Mouse (Mus musculus): ENCODE results near the gene Wars.
"Not testable (repeated sequence)": the region's sequence is repeated elsewhere in the genome, so short reads cannot be mapped to it uniquely, and the experiment has no call there.

Gene Wars

GRCm38 (mm10) chr12:108849488-108850022, 44.4 kb downstream of the Wars start:
- no peak for TF ChIP-seq POU5F1 (IDR thresholded peaks at IDR 0.05; ENCODE audit: borderline replicate concordance, low read length)
- TF ChIP-seq CTCF (conservative IDR thresholded peaks at IDR 0.05; ENCODE audit: low read length): no peak
- TF ChIP-seq NANOG (IDR thresholded peaks at IDR 0.05; ENCODE audit: borderline replicate concordance, low read length): no peak
- Histone ChIP-seq H3K4me3 (replicated peaks; ENCODE audit: low read length) (no peak overlapping the region), H3K4me1 (replicated peaks; ENCODE audit: low read depth, low read length) (no peaks in the 10 kb centered on the region; the same call in 1 of the 2 replicates), H3K9me3 (ENCODE audit: low read length) (no peaks in the 10 kb centered on the region), H3K36me3 (ENCODE audit: insufficient read depth, low read length) (peaks cover 6% of the 10 kb centered on the region; the same call in 1 of the 2 replicates), H3K27me3 (ENCODE audit: insufficient read depth, low read length) (no peaks in the 10 kb centered on the region)

GRCm38 (mm10) chr12:108848033-108848432, 45.9 kb downstream of the Wars start:
- not testable (repeated sequence) for H3K9me3 ChIP-seq (ENCODE audit: low read length); H3K4me1 ChIP-seq (replicated peaks; ENCODE audit: low read depth, low read length); H3K36me3 ChIP-seq (ENCODE audit: insufficient read depth, low read length); H3K27me3 ChIP-seq (ENCODE audit: insufficient read depth, low read length); H3K4me3 ChIP-seq (replicated peaks; ENCODE audit: low read length)

GRCm38 (mm10) chr12:108842663-108843062, 51.3 kb downstream of the Wars start:
- TF ChIP-seq NANOG (IDR thresholded peaks at IDR 0.05; ENCODE audit: borderline replicate concordance, low read length): no peak
- TF ChIP-seq POU5F1 (IDR thresholded peaks at IDR 0.05; ENCODE audit: borderline replicate concordance, low read length): no peak
- no peak for TF ChIP-seq CTCF (conservative IDR thresholded peaks at IDR 0.05; ENCODE audit: low read length)
- Histone ChIP-seq H3K36me3 (ENCODE audit: insufficient read depth, low read length) (peaks cover 19% of the 10 kb centered on the region), H3K4me1 (replicated peaks; ENCODE audit: low read depth, low read length) (peaks cover 15% of the 10 kb centered on the region), H3K4me3 (replicated peaks; ENCODE audit: low read length) (no peak overlapping the region), H3K9me3 (ENCODE audit: low read length) (no peaks in the 10 kb centered on the region), H3K27me3 (ENCODE audit: insufficient read depth, low read length) (peaks cover under 1% of the 10 kb centered on the region; the same call in 1 of the 2 replicates)

GRCm38 (mm10) chr12:108841181-108841580, 52.8 kb downstream of the Wars start:
- Histone ChIP-seq H3K9me3 (ENCODE audit: low read length) (no peaks in the 10 kb centered on the region), H3K27me3 (ENCODE audit: insufficient read depth, low read length) (peaks cover 10% of the 10 kb centered on the region), H3K4me1 (replicated peaks; ENCODE audit: low read depth, low read length) (peaks cover 30% of the 10 kb centered on the region), H3K4me3 (replicated peaks; ENCODE audit: low read length) (no peak overlapping the region), H3K36me3 (ENCODE audit: insufficient read depth, low read length) (peaks cover 19% of the 10 kb centered on the region)
- no peak for TF ChIP-seq NANOG (IDR thresholded peaks at IDR 0.05; ENCODE audit: borderline replicate concordance, low read length)
- no peak for TF ChIP-seq POU5F1 (IDR thresholded peaks at IDR 0.05; ENCODE audit: borderline replicate concordance, low read length)
- no peak for TF ChIP-seq CTCF (conservative IDR thresholded peaks at IDR 0.05; ENCODE audit: low read length)

GRCm38 (mm10) chr12:108836722-108837121, 57.3 kb downstream of the Wars start:
- TF ChIP-seq POU5F1 (IDR thresholded peaks at IDR 0.05; ENCODE audit: borderline replicate concordance, low read length) (no peak), NANOG (IDR thresholded peaks at IDR 0.05; ENCODE audit: borderline replicate concordance, low read length) (no peak), CTCF (conservative IDR thresholded peaks at IDR 0.05; ENCODE audit: low read length) (no peak)
- H3K4me3 ChIP-seq (replicated peaks; ENCODE audit: low read length): peak overlapping the region; percentile 86
- no peaks in the 10 kb centered on the region for H3K9me3 ChIP-seq (ENCODE audit: low read length)
- peaks cover 12% of the 10 kb centered on the region for H3K36me3 ChIP-seq (ENCODE audit: insufficient read depth, low read length)
- H3K27me3 ChIP-seq (ENCODE audit: insufficient read depth, low read length): peaks cover 35% of the 10 kb centered on the region
- peaks cover 40% of the 10 kb centered on the region for H3K4me1 ChIP-seq (replicated peaks; ENCODE audit: low read depth, low read length)

GRCm38 (mm10) chr12:108835840-108836409, 58.0 kb downstream of the Wars start, which contains the start of the genes Slc25a29 and Slc25a47:
Gene Slc25a29 (minus strand): TSS chr12:108835883.
Gene Slc25a47 (plus strand): TSS chr12:108836046.
- Histone ChIP-seq H3K27me3 (ENCODE audit: insufficient read depth, low read length) (peaks cover 35% of the 10 kb centered on the region), H3K4me1 (replicated peaks; ENCODE audit: low read depth, low read length) (peaks cover 41% of the 10 kb centered on the region), H3K36me3 (ENCODE audit: insufficient read depth, low read length) (peaks cover 11% of the 10 kb centered on the region; the same call in 1 of the 2 replicates), H3K9me3 (ENCODE audit: low read length) (no peaks in the 10 kb centered on the region), H3K4me3 (replicated peaks; ENCODE audit: low read length) (peak within 1 kb of the TSS; percentile 86)
- TF ChIP-seq POU5F1 (IDR thresholded peaks at IDR 0.05; ENCODE audit: borderline replicate concordance, low read length) (no peak), CTCF (conservative IDR thresholded peaks at IDR 0.05; ENCODE audit: low read length) (no peak), NANOG (IDR thresholded peaks at IDR 0.05; ENCODE audit: borderline replicate concordance, low read length) (no peak)

- H3K9me3 ChIP-seq (ENCODE audit: low read length): no peaks in the 10 kb centered on the region
- peaks cover 14% of the 10 kb centered on the region for H3K36me3 ChIP-seq (ENCODE audit: insufficient read depth, low read length)
- H3K4me1 ChIP-seq (replicated peaks; ENCODE audit: low read depth, low read length): peaks cover 41% of the 10 kb centered on the region
- H3K27me3 ChIP-seq (ENCODE audit: insufficient read depth, low read length): peaks cover 35% of the 10 kb centered on the region
- H3K4me3 ChIP-seq (replicated peaks; ENCODE audit: low read length): peak overlapping the region; percentile 86
- TF ChIP-seq NANOG (IDR thresholded peaks at IDR 0.05; ENCODE audit: borderline replicate concordance, low read length): no peak
- no peak for TF ChIP-seq CTCF (conservative IDR thresholded peaks at IDR 0.05; ENCODE audit: low read length)
- TF ChIP-seq POU5F1 (IDR thresholded peaks at IDR 0.05; ENCODE audit: borderline replicate concordance, low read length): no peak
Measured at GRCm38 (mm10) chr12:108835208-108835839, 58.6 kb downstream of the Wars start.

- Histone ChIP-seq H3K4me3 (replicated peaks; ENCODE audit: low read length) (peak overlapping the region; percentile 86), H3K9me3 (ENCODE audit: low read length) (no peaks in the 10 kb centered on the region), H3K4me1 (replicated peaks; ENCODE audit: low read depth, low read length) (peaks cover 41% of the 10 kb centered on the region), H3K27me3 (ENCODE audit: insufficient read depth, low read length) (peaks cover 35% of the 10 kb centered on the region), H3K36me3 (ENCODE audit: insufficient read depth, low read length) (peaks cover 18% of the 10 kb centered on the region)
- no peak for TF ChIP-seq NANOG (IDR thresholded peaks at IDR 0.05; ENCODE audit: borderline replicate concordance, low read length)
- TF ChIP-seq CTCF (conservative IDR thresholded peaks at IDR 0.05; ENCODE audit: low read length): no peak
- no peak for TF ChIP-seq POU5F1 (IDR thresholded peaks at IDR 0.05; ENCODE audit: borderline replicate concordance, low read length)
Measured at GRCm38 (mm10) chr12:108834786-108835185, 59.2 kb downstream of the Wars start.

Data from E14TG2a.4 (cell line).